Mouse (Mus musculus) limb, embryonic 14.5 days (tissue): ENCODE results near the gene Rxfp4. TPM values are rescaled to one million over a fixed set of nuclear protein-coding genes. Genes with fewer than 3 reads are reported as not detected.
A peak's percentile ranks its signal among the peaks of the same experiment; 100 is the strongest.

Source experiments
- ATAC-seq: fragments of 200-750 bp; cut with Nextera tagmentation; 2 replicates; pipeline ENCODE4 v1.8.0; 2017; ENCODE audit warnings: low read depth, moderate number of reproducible peaks, moderate TSS enrichment; ENCODE audit not compliant: low FRiP score
- DNase-seq: peaks from one replicate; pipeline ENCODE4 v3.0.0-alpha.2; 2015; ENCODE audit warnings: low spot score
- H3K27ac ChIP-seq: fragments of 300-500 bp; sonication (generic); replicated peaks from 2 replicates; pipeline ENCODE4 v1.5.1; 2014; ENCODE audit warnings: low read depth, mild to moderate bottlenecking, low read length, moderate library complexity, mixed read lengths
- H3K27me3 ChIP-seq: fragments of 300-500 bp; sonication (generic); 2 replicates; pipeline ENCODE4 v1.6.1; 2014; ENCODE audit warnings: low read length, mixed read lengths; ENCODE audit not compliant: control insufficient read depth, insufficient read depth
- H3K36me3 ChIP-seq: fragments of 300-500 bp; sonication (generic); 2 replicates; pipeline ENCODE4 v1.6.1; 2014; ENCODE audit warnings: mild to moderate bottlenecking, low read length, moderate library complexity, mixed read lengths; ENCODE audit not compliant: control insufficient read depth, insufficient read depth
- H3K4me1 ChIP-seq: fragments of 300-500 bp; sonication (generic); 2 replicates; pipeline ENCODE4 v1.6.1; 2014; ENCODE audit warnings: antibody characterized with exemption, low read length, mixed read lengths; ENCODE audit not compliant: control insufficient read depth, insufficient read depth
- H3K4me2 ChIP-seq: fragments of 300-500 bp; sonication (generic); replicated peaks from 2 replicates; pipeline ENCODE4 v1.6.1; 2014; ENCODE audit warnings: low read depth, mild to moderate bottlenecking, low read length, moderate library complexity; ENCODE audit not compliant: severe bottlenecking
- H3K4me3 ChIP-seq: fragments of 300-500 bp; sonication (generic); replicated peaks from 2 replicates; pipeline ENCODE4 v1.5.1; 2014; ENCODE audit warnings: low read length
- H3K9ac ChIP-seq: fragments of 300-500 bp; sonication (generic); 2 replicates; pipeline ENCODE4 v1.6.1; 2014; ENCODE audit warnings: mild to moderate bottlenecking, low read depth, low read length, moderate library complexity; ENCODE audit not compliant: severe bottlenecking
- H3K9me3 ChIP-seq: fragments of 300-500 bp; sonication (generic); 2 replicates; pipeline ENCODE4 v1.6.1; 2016; ENCODE audit warnings: low read length; ENCODE audit not compliant: control insufficient read depth
- POLR2A ChIP-seq: fragments of 200-500 bp; IDR thresholded peaks from 2 replicates; pipeline ENCODE4 v1.8.0; 2012; ENCODE audit warnings: inconsistent platforms, mild to moderate bottlenecking, moderate library complexity, borderline replicate concordance; ENCODE audit not compliant: insufficient read depth, insufficient read length; ENCODE audit errors: extremely low read depth
- WGBS: fragments of 180-500 bp; shearing (Covaris S2); extraction: QIAGEN DNeasy Blood & Tissue Kit; methylation state at CpG from one replicate; pipeline ENCODE4 v1.1.7; 2014; 5-methylcytosine and 5-hydroxymethylcytosine counted together
- polyA plus RNA-seq, 2 experiments: library from polyadenylated mRNA; depleted of rRNA in 1 of 2; stranded (reverse) in 1 of 2; unstranded in 1 of 2; fragments of >200 nt; fragmentation: Nextera tagmentation in 1 of 2; extraction: Ambion mirVana in 1 of 2; gene quantifications; 2 replicates each; pipeline versions ENCODE4 v1.2.1 to v1.2.3; 2012 to 2014

Rxfp4 gene
- polyA plus RNA-seq, 2 experiments, result 0.15 TPM; not detected in 1

GRCm38 (mm10) chr3:88627535-88627934 is 25.4 kb downstream of the Rxfp4 start:
- Histone ChIP-seq H3K27me3 (no peaks in the 10 kb centered on the region), H3K9me3 (no peaks in the 10 kb centered on the region), H3K27ac (no peak overlapping the region), H3K4me2 (no peak overlapping the region), H3K4me1 (peaks cover 19% of the 10 kb centered on the region), H3K9ac (no peak overlapping the region), H3K36me3 (peaks cover 74% of the 10 kb centered on the region), H3K4me3 (no peak overlapping the region)
- ATAC-seq (no peak), DNase-seq (no peak)
- 86% methylated on average over 2 of the region's 2 CpGs for WGBS
- no peak for TF ChIP-seq POLR2A

- no peak overlapping the region for H3K27ac ChIP-seq
- no peak overlapping the region for H3K4me3 ChIP-seq
- 70% methylated on average over 4 of the region's 4 CpGs for WGBS
- H3K9me3 ChIP-seq, result no peaks in the 10 kb centered on the region
- ATAC-seq (no peak), DNase-seq (no peak)
- no peak overlapping the region for H3K4me2 ChIP-seq
- peaks cover 70% of the 10 kb centered on the region for H3K36me3 ChIP-seq
- H3K4me1 ChIP-seq, result peaks cover 19% of the 10 kb centered on the region
- no peaks in the 10 kb centered on the region for H3K27me3 ChIP-seq
- no peak for TF ChIP-seq POLR2A
- H3K9ac ChIP-seq, result no peak overlapping the region
Observed at GRCm38 (mm10) chr3:88627114-88627513, 25.8 kb downstream of the Rxfp4 start.

- Histone ChIP-seq H3K36me3 (peaks cover 62% of the 10 kb centered on the region), H3K27me3 (no peaks in the 10 kb centered on the region), H3K27ac (no peak overlapping the region), H3K9me3 (no peaks in the 10 kb centered on the region), H3K4me2 (no peak overlapping the region), H3K4me1 (peaks cover 19% of the 10 kb centered on the region), H3K9ac (0 out of 2 replicates have a peak overlapping the region, but pooled peaks have one; percentile 12), H3K4me3 (no peak overlapping the region)
- no peak for DNase-seq
- no peak for TF ChIP-seq POLR2A
- 78% methylated on average over 7 of the region's 7 CpGs for WGBS
- ATAC-seq, result no peak
Observed at GRCm38 (mm10) chr3:88626316-88626715, 26.6 kb downstream of the Rxfp4 start.

GRCm38 (mm10) chr3:88625531-88625930 is 27.4 kb downstream of the Rxfp4 start:
- ATAC-seq, result no peak

GRCm38 (mm10) chr3:88624951-88625350 is 28.0 kb downstream of the Rxfp4 start:
- Histone ChIP-seq H3K27ac (peak overlapping the region; percentile 26; the same call in 1 of the 2 replicates), H3K4me3 (0 out of 2 replicates have a peak overlapping the region, but pooled peaks have one; percentile 80), H3K4me2 (peak overlapping the region; percentile 92), H3K36me3 (peaks cover 48% of the 10 kb centered on the region), H3K9me3 (no peaks in the 10 kb centered on the region), H3K9ac (peak overlapping the region; percentile 96; the same call in 1 of the 2 replicates), H3K4me1 (peaks cover 26% of the 10 kb centered on the region), H3K27me3 (no peaks in the 10 kb centered on the region)
- 48% methylated on average over 2 of the region's 2 CpGs for WGBS
- ATAC-seq, result no peak
- DNase-seq, result no peak
- no peak for TF ChIP-seq POLR2A

More at GRCm38 (mm10) chr3:88625531-88625930, 27.4 kb downstream of the Rxfp4 start:
- no peak overlapping the region for H3K9ac ChIP-seq
- no peak overlapping the region for H3K4me2 ChIP-seq
- H3K36me3 ChIP-seq, result peaks cover 54% of the 10 kb centered on the region
- H3K27me3 ChIP-seq, result no peaks in the 10 kb centered on the region
- peaks cover 20% of the 10 kb centered on the region for H3K4me1 ChIP-seq
- WGBS, result 84% methylated on average over 7 of the region's 7 CpGs
- TF ChIP-seq POLR2A, result no peak
- H3K9me3 ChIP-seq, result no peaks in the 10 kb centered on the region
- no peak overlapping the region for H3K4me3 ChIP-seq
- no peak for DNase-seq
- H3K27ac ChIP-seq, result no peak overlapping the region

GRCm38 (mm10) chr3:88624324-88624723 is 28.6 kb downstream of the Rxfp4 start:
- 32% methylated on average over 4 of the region's 4 CpGs for WGBS
- H3K4me3 ChIP-seq, result peak overlapping the region; percentile 80
- ATAC-seq (no peak), DNase-seq (no peak)
- H3K9me3 ChIP-seq, result no peaks in the 10 kb centered on the region
- H3K27ac ChIP-seq, result peak overlapping the region; percentile 26
- no peaks in the 10 kb centered on the region for H3K27me3 ChIP-seq
- peak overlapping the region; percentile 92 for H3K4me2 ChIP-seq
- H3K4me1 ChIP-seq, result peaks cover 26% of the 10 kb centered on the region
- TF ChIP-seq POLR2A, result no peak
- H3K36me3 ChIP-seq, result peaks cover 42% of the 10 kb centered on the region
- H3K9ac ChIP-seq, result peak overlapping the region; percentile 96
